Mouse (Mus musculus): ENCODE data around the gene Stam2.
A peak's percentile ranks its signal among the peaks of the same experiment; 100 is the strongest.

Gene Stam2

DNA sequence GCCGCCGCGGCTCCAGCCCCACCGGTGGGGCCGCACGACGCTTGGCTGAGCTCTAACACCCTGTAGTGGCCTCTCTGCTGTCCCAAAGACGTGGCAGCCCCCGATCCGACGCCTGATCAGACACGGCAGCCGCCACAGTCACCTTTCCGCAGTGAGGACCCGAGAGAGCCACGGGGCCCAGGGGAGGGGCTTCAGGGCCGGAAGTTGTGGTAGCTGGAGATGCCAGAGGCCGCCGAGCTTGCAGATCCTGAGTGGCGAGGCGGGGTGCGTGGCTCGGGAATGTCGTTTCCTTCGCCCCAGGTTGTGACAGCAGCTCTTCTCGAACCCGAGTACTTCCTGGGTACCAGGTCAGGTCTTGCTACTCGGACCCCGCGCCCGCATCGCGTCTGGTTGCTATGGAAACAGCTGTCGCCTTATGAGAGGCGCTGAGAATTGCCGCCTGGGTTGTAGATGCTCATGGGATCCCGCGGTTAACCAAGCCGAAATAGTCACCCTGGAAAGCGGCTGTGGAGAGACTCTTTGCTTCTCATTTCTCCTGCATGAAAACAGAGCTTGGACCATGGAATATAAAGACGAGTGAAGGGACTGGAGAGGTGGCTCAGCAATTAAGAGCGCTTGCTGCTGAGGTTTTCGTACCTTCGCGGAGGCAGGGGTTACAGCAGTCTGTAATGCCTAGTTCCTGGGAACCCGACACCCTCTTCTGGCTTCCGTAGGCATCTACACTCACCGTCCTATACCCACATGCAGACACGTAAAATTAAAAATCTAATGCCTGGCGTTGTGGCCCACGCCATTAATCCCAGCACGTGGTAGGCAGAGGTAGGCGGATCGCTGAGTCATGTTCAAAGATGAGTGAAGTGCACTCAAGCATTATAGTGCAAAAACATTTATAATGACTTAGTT, at the start of gene Stam2:
Gene Stam2 (minus strand): TSS at position 26 of the 903 bp plus-strand sequence.
- DNase-seq (ENCODE audit: low read depth, low spot score) = peak; percentile 69

DNA sequence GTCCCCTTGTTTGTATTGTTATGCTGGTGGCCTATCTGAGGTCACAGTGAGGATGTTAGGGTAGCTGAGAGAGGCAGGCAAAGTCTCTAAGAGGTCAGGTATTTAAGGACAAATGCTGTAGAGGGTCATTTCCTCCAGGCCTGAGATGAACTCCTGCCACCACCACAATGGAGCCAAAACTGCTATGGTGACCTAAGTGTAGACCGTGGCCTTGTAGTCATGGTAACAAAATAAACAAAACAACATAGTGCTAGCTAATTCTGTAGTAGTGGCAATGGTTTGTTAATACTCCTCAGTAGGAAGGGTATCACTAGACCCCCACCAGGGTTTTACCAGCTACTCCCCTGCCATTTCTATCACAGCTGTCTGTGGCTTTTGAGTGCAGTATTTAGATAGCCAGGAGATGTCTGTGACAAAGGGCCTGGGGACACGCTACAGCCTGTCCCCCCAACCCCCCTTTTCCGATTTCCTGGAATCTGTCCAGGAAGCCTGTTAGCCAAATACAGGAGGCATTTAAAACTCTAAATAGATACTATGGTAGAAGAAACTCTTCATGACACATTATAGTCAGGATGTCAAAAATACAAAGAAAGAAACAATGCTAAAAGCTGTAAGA, 43.1 kb upstream of the Stam2 start:
- no peak for DNase-seq (ENCODE audit: low read depth, low spot score)

DNA sequence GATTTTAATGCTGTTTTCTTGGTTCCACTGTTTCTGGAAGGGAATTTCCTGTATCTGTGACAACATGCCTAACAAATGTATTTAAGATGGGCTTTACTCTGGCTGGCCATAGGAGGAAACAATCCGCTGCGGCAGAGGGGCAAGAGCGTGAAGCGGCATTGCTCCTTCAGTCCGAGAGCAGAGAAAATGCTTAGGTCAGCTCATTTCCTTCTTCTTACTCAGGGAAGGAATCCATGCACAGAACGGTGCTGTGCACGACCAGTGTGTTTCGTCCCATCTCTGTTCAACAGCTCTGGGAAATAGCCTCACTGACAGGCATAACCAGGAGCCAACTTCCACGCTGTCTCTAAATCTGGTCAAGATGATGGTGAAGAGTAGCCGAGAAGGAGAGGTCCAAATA, 37.9 kb upstream of the Stam2 start:
- no peak for DNase-seq (ENCODE audit: low read depth, low spot score)

DNA sequence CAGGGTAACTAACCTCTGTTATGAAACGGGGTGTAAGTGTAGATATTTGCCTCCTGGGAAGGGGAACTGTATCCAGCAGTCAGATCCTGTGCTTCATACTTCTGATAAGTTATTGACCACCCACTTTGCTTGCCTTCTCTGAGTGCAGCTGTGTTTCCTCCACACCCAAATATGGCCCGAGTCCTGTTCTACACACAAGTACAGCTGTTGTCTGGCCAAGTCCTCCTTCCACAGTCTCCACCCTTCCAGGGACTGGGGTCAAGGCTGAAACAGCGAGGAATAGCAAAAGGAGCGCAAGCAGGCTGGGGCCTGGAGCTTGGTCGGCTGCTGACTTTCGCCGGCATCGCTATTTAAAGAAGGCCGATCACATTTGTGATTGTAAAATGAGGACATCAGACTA, 37.3 kb upstream of the Stam2 start:
- DNase-seq (ENCODE audit: low read depth, low spot score) = no peak

DNA sequence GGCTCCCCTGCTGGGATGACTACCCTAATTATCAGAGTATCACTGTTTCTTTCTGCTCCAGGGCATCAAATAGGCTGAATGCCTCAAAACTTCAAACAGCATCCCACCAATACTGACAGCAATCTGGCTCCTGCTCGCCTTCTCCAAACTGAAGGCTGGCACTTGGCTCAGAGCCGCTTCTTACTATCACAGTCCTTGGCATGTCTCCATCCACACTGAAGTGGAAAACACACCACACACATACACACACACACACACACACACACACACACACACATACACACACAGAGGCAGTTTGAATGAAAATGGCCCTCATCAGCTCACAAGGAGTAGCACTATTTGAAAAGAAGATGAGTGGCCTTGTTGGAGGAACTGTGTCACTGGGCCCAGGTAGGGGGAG, 35.8 kb upstream of the Stam2 start:
- no peak for DNase-seq (ENCODE audit: low read depth, low spot score)

DNA sequence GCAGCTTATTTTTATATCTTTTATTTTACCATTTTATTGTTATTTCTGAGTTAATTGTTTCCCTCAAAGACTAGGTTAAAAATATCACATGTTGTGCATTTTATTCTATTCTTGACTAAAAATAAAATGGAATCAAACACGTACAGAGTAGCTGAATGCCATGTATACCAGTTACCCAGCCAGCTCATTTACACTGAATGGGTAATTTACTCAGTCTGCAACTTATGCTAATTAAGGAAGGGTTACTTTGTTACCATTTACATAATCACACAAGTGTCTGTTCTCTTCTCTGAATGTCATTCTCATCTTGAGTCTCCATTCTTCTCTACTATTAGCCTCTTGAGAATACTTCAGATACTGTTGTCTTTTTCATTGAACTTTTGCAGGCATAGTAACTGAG, 32.3 kb upstream of the Stam2 start:
- DNase-seq (ENCODE audit: low read depth, low spot score) = no peak

DNA sequence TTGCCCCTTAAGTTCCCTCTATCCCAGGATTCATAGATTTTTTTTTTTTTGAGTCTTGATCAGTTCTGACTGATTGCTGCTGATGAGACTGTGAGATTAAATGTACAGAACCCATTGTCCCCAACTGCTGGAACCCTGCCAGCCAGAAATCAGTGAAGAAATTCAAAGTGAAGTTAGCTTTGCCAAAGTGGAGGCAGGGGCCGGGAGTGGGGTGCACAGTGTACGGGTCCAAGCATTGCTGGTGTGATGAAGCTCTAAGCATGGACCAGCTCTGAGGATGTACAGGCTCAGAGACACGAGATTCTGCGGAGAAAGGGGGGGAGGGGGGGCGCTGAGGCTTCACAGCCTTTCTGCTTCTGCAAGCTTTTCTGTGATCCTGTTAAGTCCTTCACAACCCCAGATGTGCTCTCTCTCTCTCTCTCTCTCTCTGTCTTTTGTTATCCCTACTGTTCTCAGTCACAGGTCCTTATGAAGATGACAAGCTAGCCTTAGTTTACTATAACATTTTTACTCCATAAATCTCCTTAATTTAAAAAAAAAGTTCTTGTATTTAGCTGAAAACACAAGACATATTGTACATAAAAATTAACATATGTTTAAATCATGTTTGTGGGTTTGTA, 30.8 kb upstream of the Stam2 start:
- no peak for DNase-seq (ENCODE audit: low read depth, low spot score)

DNA sequence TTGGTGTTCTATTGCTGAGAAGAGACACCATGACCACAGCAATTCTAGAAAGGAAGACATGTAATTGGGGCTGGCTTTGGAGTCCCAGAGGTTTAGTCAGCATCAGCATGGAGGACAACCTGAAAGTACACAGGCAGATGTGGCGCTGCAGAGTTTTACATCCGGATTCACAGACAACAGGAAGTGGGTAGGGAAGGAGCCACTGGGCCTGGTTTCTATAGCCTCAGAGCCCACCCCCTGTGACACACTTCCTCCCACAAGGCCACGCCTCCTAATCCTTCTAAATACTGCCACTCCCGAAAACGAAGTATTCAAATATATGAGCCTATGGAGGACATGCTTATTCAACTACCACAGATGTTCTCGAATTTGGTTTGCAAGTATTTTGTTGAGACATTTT, 23.0 kb upstream of the Stam2 start:
- DNase-seq (ENCODE audit: low read depth, low spot score) = no peak

DNA sequence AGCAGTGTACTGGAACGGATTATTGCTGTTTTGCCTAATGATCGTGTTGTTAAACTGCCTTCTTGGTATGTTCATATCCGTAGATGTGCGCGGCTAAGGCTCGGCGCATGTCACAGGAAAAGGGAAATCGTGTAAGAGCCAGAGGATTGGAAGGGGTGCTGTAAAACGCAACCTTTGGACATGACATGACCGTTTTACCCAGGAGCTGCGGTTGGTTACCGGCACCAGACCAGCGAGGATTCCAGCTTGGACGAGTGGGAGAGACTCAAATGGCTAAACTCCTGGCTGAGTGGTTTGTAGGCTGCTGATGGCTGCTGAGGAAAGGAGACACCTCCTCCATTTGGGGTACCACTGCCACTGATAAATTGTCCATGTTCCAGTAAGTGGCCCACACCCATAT, 21.8 kb upstream of the Stam2 start:
- no peak for DNase-seq (ENCODE audit: low read depth, low spot score)

DNA sequence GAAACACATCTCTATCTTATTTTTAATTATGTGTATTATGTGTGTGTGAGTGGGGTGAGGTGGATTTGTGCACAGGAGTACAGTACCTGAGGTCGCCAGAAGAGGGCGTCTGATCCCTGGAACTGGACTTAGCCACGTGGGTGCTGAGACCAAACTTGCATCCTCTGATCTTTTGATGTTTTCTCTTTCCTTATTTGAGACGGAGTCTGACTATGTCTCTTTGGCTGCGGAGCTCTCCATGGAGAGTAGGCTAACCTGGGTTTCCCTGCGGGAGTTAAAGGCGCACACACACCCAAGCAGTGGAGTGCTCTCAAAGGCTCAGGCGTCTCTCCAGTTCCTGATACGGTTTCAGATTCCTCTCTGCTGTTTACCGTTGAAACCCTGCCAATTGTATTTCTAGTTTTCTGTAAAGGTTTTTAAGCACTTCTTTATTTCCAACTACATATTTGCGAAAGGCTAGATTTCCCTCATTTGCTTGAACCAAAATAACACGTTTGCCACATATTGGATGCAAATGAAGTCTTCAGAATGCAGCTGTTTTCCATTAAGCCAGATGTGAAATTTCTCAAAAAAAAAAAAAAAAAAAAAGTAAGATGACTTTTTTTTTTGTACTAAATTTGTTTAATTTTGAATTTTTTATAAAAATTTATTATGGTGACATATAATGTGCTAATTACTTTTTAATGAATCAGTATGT, 21.1 kb upstream of the Stam2 start:
- DNase-seq (ENCODE audit: low read depth, low spot score) = peak; percentile 13

DNA sequence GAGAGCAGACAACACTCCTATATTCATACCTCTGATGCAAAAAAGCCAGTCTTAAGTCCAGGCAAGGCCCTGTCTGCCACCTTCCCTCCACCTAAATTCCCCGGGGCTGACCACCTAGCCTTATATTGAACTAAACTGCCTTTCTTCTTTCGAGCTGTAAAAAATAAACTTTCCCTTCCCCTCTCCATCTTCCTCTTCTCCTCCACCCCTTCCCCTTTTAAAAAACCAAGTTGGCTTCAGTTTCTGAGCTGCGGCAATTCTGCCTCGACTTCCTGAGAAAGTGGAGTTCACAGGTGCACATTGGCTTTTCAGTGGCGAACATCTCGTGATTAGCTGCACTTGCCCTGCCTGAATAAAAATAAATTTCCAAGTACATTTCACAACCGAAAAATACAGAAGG, 20.4 kb upstream of the Stam2 start:
- no peak for DNase-seq (ENCODE audit: low read depth, low spot score)

DNA sequence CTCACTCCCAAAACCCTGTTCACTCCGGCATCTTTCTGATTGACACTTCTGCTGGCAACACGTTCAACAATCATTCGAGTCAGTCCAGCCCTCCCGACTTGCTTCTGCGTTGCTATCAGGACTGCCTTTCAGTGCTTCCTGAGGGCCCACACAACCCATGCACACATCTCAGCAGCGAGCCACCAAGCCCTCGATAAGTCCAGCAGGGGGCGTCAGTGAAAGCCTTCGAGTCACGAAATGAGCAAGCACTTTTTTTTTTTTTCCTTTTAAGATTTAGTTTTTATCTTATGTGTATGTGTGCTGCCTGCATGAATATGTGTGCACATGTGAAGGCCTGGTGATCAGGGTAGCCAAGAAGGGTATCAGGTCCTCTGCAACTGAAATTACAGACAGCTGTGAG, 16.5 kb upstream of the Stam2 start:
- no peak for DNase-seq (ENCODE audit: low read depth, low spot score)

DNA sequence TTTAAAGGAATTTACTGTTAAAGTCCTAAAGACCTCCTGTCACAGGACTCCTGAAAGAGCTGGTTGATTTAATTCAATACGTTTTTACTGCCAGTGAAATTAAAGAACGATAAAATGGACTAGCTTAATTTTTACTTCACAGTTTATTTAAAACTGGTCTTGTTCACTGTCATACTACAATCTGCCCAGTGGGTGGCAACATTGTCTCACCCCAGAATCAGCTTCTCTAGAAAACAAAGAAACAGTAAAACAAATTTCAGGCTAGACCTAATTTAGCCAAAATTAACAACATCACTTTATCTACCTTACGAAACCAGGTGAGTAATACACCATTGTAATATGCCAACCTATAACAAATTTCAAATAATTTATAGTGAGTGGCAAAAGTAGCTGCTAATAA, 14.6 kb upstream of the Stam2 start:
- peak; percentile 3 for DNase-seq (ENCODE audit: low read depth, low spot score)

DNA sequence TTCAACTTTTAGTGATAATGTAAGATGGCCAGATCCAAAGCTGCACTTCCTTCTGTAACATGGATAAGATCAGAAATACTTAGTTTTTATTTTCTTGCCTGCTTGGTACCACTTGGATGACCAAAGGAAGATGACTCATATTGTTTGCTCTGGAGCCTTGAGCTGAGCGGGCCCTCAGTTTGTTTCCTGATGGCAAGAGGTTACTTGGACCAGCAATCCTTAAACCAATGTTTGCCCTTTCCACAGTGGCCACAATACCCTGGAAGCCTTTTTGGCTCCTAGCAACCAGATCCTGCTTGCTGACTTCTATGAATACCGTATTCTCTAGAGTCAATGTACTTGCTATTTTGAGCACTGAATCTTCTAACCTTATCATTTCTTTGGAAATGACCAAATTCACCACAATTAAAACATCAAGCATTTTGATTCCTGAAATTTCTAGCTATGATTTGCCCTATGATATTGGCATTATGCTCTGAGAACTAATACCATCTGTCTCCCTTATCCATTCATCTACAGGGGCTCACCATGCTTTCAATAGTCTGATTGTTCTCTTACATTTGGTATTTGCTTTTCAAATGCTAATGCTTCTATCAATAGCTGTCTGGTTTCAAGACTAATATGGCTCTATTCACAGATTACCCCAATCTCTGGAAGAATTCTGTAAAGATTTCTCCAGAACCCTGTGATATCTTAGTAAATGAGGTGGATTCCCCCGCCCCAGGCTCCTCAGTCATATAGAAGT, 11.7 kb upstream of the Stam2 start:
- no peak for DNase-seq (ENCODE audit: low read depth, low spot score)

DNA sequence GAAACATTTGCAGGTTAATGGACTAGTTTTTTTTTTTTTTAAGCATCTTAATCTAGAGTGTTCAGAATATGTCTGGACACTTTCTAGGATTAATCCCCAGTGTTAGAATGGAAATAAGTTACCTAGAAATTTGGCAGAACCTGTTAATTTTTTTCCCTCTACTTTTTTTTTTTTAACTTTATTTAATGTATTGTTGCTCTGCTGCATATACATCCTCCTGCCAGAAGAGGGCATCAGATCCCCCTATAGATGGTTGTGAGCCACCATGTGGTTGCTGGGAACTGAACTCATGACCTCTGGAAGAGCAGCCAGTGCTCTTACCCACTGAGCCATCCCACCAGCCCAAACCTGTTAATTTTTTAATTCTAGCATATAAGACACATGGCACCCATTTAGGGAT, 2.0 kb upstream of the Stam2 start:
- DNase-seq (ENCODE audit: low read depth, low spot score) = no peak

DNA sequence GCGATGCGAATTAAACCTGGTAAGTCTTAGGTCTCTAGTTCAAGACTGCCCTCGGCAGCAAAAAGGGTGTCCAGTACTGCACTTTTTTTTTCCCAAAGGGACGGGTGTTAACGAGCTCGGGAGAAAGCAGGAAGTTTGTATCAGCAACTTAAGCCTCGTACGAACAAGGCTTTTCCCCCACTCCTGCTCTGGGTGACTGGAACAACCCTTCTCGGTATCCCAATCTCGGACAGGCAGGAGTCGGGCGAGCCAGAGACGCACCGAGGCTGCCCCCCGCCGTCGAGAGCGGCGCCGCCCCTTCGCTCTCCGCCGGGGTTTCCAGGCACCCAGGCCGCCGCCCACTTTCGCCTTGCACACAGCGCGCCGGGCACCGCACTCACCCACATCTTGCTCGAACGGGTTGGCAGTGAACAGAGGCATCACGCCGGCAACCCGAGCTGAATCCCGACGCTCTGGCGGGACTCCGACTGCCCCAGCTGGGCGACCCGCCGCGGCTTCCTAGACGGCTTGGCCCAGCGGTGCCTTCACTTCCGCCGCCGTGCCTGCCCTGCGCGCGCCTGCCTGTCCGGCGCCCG, 313 bp downstream of the Stam2 start:
- DNase-seq (ENCODE audit: low read depth, low spot score) = no peak

DNA sequence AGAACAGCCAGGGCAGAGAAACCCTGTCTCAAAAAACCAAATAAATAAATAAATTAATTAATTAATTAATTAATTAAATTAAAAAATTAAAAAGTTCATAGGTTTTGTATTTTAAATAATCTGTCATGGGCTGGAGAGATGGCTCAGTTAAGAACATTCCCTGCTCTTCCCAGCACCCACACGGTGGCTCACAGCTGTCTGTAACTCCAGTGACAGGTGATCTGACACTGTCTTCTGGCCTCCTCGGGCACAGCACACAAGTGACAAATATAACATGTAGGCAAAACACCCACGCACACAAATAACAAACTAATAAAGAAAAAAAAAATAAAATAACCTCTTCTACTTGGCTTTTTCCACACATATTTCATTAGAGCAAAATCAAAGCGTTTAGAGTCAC, 1.5 kb downstream of the Stam2 start:
- DNase-seq (ENCODE audit: low read depth, low spot score) = no peak

DNA sequence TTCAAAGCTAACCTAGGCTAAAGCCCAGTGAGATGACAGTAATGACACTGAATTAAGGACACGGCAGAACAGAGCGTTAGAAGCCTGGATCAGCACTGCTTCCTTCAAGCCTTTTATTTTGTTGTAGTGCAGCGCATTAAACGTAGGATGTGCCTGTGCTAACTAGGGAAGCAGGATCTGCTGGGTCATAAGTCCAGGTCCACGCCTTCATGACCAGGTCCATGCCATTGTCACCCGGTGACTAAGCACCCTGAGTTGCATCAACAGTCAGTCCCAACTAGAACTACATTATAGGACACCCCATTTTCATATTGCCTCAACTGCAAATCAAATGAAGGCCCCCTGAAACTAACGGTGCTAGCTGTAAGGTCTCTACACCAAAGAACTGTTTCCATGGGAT, 7.6 kb downstream of the Stam2 start:
- no peak for DNase-seq (ENCODE audit: low read depth, low spot score)

DNA sequence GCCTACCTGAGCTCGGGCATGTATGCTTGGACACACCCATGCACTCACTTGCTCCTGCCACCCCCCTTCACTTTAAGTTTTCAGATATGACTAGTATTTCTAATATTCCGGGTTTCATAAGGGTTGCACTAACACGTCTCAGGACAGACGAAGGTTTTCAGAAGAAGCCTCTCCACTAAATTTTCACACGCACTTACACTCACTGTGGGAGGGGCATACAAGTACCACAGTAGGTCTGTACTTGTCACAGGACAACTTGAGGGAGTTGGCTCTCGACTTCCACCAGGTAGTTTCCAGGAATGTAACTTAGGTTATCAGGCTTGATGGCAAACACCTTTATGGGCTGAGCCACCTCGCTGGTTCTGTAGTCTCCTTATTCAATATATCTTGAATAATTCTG, 8.4 kb downstream of the Stam2 start:
- DNase-seq (ENCODE audit: low read depth, low spot score) = no peak

DNA sequence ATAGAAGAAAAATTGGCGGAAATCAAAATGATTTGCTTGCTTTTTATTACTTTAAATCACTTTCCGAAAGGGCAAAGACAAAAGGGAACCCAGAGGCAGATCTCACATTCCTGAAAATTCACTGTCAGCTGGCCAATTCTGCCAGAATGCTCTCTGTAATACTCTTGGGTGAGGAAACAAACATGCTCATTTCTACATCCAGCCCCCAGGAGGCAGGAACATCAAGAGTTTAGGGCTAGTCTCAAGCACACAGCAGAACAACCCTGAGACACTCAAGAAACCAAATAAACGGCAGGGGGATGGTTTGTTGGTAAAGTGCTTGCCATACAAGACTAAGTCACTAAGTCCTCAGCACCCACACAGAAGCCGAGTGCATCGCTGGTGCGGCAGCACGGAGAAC, 9.5 kb downstream of the Stam2 start:
- no peak for DNase-seq (ENCODE audit: low read depth, low spot score)

DNA sequence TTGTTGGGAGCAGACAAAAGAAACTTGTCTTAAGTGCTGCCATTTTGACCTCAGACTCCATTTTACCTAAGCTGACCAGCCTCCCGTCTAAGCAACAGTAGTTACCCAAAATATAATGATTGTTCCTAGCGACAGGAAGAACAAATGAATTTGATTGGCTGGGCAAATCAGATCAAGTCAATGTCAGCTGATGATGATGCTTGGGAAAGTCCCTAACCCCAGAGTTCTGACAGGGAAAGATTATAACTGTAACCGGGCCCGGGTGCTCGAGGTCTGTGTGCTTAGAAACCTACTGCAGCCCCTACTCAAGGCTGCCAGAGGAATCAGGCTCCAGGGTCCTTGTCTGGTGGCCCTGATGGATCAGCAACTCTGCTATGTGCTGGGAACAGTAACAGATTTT, 10.1 kb downstream of the Stam2 start:
- no peak for DNase-seq (ENCODE audit: low read depth, low spot score)
